Comparison of ENCODE assay signal across 8 mouse cellular contexts in the genomic region with DNA sequence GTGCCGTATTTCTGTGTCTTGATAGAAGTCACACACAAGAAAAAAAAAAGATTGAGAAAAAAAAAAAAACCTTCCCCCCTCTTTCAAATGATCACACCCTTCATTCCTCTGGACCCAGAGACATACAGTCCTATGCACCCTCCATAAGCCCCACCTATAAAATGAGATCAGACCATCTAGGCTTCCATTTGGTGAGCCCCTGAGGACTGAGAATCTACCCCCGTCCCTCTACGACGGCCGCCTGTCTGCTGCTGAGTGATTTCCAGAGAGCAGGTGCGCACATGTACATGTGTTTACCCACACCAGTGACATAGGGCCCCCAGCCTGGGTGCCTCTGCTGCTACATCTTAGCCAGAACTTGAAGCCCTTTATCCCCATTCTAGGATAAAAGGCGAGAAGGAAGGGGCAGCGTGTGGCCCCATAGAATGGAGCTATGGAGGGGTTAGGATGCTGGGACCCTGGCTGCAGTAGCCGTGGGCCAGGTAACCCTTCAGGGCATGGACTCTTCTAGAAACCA. TPM values are rescaled to one million over a fixed set of nuclear protein-coding genes. Genes with fewer than 3 reads are reported as not detected.
DNase-seq lines count a peak whose midpoint lies in the region; ATAC-seq lines count a peak whose summit lies in the region.

No protein-coding gene starts in this region.

- H3K9ac ChIP-seq in midbrain, embryonic 13.5 days (replicated peaks) = peak overlapping the region; percentile 52; the same call in 1 of the 2 replicates

- H3K4me2 ChIP-seq in midbrain, embryonic 13.5 days (replicated peaks) = peak overlapping the region; percentile 51

- ATAC-seq in inflammation-experienced regulatory T-cells, adult 6 months = peak; percentile 38
- peak; percentile 35; the same call in 1 of the 2 replicates for ATAC-seq in midbrain, embryonic 13.5 days

- H3K4me3 ChIP-seq in midbrain, embryonic 13.5 days (replicated peaks) = peak overlapping the region; percentile 20; the same call in 1 of the 2 replicates

- no peaks in the 10 kb centered on the region for H3K9me3 ChIP-seq in midbrain, embryonic 13.5 days

- H3K4me1 ChIP-seq in midbrain, embryonic 13.5 days (replicated peaks) = peaks cover 27% of the 10 kb centered on the region

- peaks cover 12% of the 10 kb centered on the region for H3K27me3 ChIP-seq in midbrain, embryonic 13.5 days

- peak; percentile 28 for DNase-seq in adrenal gland, postnatal 10 days
- DNase-seq in adrenal gland, postnatal 4 days (ENCODE audit: low spot score in 2 of 2) = no peak
- peak; percentile 13 for DNase-seq in right cerebral cortex, postnatal 4 days
- no peak for DNase-seq in right cerebral cortex, adult 2 months (ENCODE audit: low spot score in 2 of 2)
- DNase-seq in embryo, embryonic 10.5 days (ENCODE audit: low spot score) = no peak
- DNase-seq in spleen, postnatal 36 days (ENCODE audit: low spot score in 2 of 2) = no peak

- 33% methylated on average over 9 of the region's 9 CpGs for WGBS in midbrain, embryonic 13.5 days

- H3K27ac ChIP-seq in midbrain, embryonic 13.5 days = 0 out of 2 replicates have a peak overlapping the region, but pooled peaks have one; percentile 11

- peaks cover 41% of the 10 kb centered on the region for H3K36me3 ChIP-seq in midbrain, embryonic 13.5 days

RNA-seq across cellular contexts. Expression of a gene that starts 27.8 kb away (rescaled TPM):
- 10 to 100 TPM; 64.6 to 72.6 TPM for total RNA-seq in adrenal gland, postnatal 10 days (2021)
- 10 to 100 TPM; 86.4 to 97.9 TPM for total RNA-seq in adrenal gland, postnatal 4 days (2021)
- polyA plus RNA-seq in inflammation-experienced regulatory T-cells, adult 6 months (2017; shearing (Covaris generic)) = 10 to 100 TPM; 11.1 to 12.4 (median 12.2) TPM
- 8.0 and 9.2 TPM in 2 replicates for polyA plus RNA-seq in midbrain, embryonic 13.5 days (2015; fragmentation: Nextera tagmentation; extraction: Ambion mirVana)

RNA-seq across cellular contexts. Expression of a gene that starts 51.3 kb away (rescaled TPM):
- 1 to 10 TPM; 1.0 to 1.4 TPM for total RNA-seq in adrenal gland, postnatal 10 days (2021)
- under 1 TPM in 1 of 2 experiments, not detected in 1; 0.23 TPM for total RNA-seq in adrenal gland, postnatal 4 days (2021)
- 100 to 1,000 TPM in 2 of 3 experiments, 10 to 100 TPM in 1; 62.4 to 131 (median 115) TPM for polyA plus RNA-seq in inflammation-experienced regulatory T-cells, adult 6 months (2017; shearing (Covaris generic))
- not detected in 2 replicates for polyA plus RNA-seq in midbrain, embryonic 13.5 days (2015; fragmentation: Nextera tagmentation; extraction: Ambion mirVana)

RNA-seq across cellular contexts. Expression of a gene that starts 55.6 kb away (rescaled TPM):
- not detected for total RNA-seq in adrenal gland, postnatal 10 days (2021)
- not detected for total RNA-seq in adrenal gland, postnatal 4 days (2021)
- polyA plus RNA-seq in inflammation-experienced regulatory T-cells, adult 6 months (2017; shearing (Covaris generic)) = not detected
- polyA plus RNA-seq in midbrain, embryonic 13.5 days (2015; fragmentation: Nextera tagmentation; extraction: Ambion mirVana) = not detected in 2 replicates

Comparison
In these comparisons a context has a peak if more than half of its experiments do, and no peak if none do; other contexts are left out.
1. DNase-seq: peak in adrenal gland, postnatal 10 days (single experiment) and right cerebral cortex, postnatal 4 days (single experiment); none in adrenal gland, postnatal 4 days (0 of 2), right cerebral cortex, adult 2 months (0 of 2), embryo, embryonic 10.5 days (single experiment) and spleen, postnatal 36 days (0 of 2).